Mouse (Mus musculus) neural tube, embryonic 12.5 days (tissue): Measurements from ENCODE around the gene Slc9a4. TPM values are rescaled to one million over a fixed set of nuclear protein-coding genes. Genes with fewer than 3 reads are reported as not detected.
"Not testable (repeated sequence)": the region's sequence is repeated elsewhere in the genome, so short reads cannot be mapped to it uniquely, and the experiment has no call there.

ENCODE experiments used
- ATAC-seq: fragments of 200-750 bp; cut with Nextera tagmentation; 2 replicates; pipeline ENCODE4 v1.8.0; 2017; ENCODE audit warnings: low read depth, mild to moderate bottlenecking, moderate TSS enrichment, moderate library complexity; ENCODE audit not compliant: low FRiP score
- H3K27ac ChIP-seq: fragments of 300-500 bp; sonication (generic); 2 replicates; pipeline ENCODE4 v1.5.1; 2016
- H3K27me3 ChIP-seq: fragments of 300-500 bp; sonication (generic); replicated peaks from 2 replicates; pipeline ENCODE4 v1.6.1; 2016; ENCODE audit warnings: mild to moderate bottlenecking
- H3K36me3 ChIP-seq: fragments of 300-500 bp; sonication (generic); 2 replicates; pipeline ENCODE4 v1.6.1; 2016; ENCODE audit warnings: mild to moderate bottlenecking
- H3K4me1 ChIP-seq: fragments of 300-500 bp; sonication (generic); 2 replicates; pipeline ENCODE4 v1.6.1; 2016
- H3K4me2 ChIP-seq: fragments of 300-500 bp; sonication (generic); replicated peaks from 2 replicates; pipeline ENCODE4 v1.6.1; 2016; ENCODE audit warnings: mild to moderate bottlenecking
- H3K4me3 ChIP-seq: fragments of 300-500 bp; sonication (generic); 2 replicates; pipeline ENCODE4 v1.5.1; 2016
- H3K9ac ChIP-seq: fragments of 300-500 bp; sonication (generic); 2 replicates; pipeline ENCODE4 v1.6.1; 2016; ENCODE audit warnings: mild to moderate bottlenecking
- H3K9me3 ChIP-seq: fragments of 300-500 bp; sonication (generic); 2 replicates; pipeline ENCODE4 v1.6.1; 2016; ENCODE audit warnings: mild to moderate bottlenecking
- WGBS: fragments of 180-500 bp; shearing (Covaris S2); methylation state at CpG from one replicate; pipeline ENCODE4 v1.1.7; 2016; 5-methylcytosine and 5-hydroxymethylcytosine counted together
- polyA plus RNA-seq: library from polyadenylated mRNA; unstranded; fragments of >200 nt; fragmentation: Nextera tagmentation; extraction: Ambion mirVana; gene quantifications from 2 replicates; pipeline ENCODE4 v1.2.1, GENCODE M21; 2016

Slc9a4 gene
- polyA plus RNA-seq, 1 experiment from 2014 or later = not detected

DNA sequence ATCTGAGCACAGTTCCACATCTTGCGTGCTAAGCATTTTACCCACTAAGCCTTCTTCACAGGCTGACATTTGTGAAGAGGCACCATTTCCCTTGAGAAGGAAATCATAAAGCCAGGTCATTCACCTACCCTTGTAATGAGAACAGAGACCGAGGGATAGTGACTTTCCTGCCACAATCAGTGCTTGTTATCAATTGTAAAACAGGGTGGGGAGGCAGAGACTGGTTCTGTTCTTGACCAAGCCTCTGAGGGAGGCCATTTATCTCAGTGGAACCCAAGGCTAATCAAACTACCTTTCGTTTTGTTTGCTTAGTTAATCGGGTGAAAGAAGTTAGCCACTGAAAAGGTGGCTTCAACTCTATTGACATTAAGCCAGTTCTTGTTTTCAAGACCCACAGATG is 77.2 kb downstream of the Slc9a4 start:
- Histone ChIP-seq H3K27me3 (no peaks in the 10 kb centered on the region), H3K27ac (no peak overlapping the region), H3K4me2 (no peak overlapping the region), H3K4me3 (no peak overlapping the region), H3K4me1 (no peaks in the 10 kb centered on the region), H3K9me3 (no peaks in the 10 kb centered on the region), H3K9ac (no peak overlapping the region), H3K36me3 (no peaks in the 10 kb centered on the region)
- 81% methylated on average over 4 of the region's 4 CpGs for WGBS
- no peak for ATAC-seq

DNA sequence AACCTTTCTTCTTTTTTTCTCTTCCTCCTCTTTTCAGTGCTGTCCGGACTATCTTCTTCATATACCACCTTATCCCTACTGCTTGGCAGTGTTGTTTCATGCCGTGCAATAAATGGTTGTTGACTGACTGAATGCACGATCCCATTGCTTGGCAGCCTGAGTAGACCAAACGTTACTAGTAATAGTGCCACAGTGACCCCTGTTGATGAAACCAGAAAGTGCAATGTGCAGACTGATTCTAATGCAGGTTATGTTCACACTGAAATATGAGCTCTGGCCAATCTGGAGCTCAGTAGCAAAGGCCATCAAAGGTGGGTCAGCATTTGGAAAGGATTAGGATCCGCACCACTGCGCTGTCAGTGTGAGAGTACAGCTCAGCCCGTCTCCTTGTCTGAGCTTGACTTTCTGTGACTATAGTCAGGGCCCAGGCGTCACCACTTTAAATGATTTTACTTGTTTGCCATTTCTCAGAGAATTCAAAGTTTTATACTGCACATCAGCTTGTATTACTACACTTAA is 78.2 kb downstream of the Slc9a4 start:
- no peak for ATAC-seq

DNA sequence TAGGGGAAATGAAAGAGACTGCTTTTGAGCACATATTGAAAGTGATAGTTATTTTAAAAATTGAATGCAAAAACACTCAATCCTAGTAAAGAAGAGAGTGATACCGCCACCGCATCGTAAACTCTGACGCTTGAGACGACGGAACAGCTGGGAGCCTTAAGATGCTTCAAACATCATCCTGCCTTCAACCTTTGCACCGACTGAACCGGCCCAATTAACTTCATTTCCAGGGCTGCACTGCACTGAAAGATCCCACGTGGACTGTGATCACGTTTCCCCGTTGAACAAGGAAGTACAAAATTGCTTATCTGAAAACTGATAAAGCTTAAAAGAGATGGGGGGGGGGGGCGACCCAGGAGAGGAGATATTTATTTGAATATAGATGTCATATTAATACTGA is 79.1 kb downstream of the Slc9a4 start:
- ATAC-seq = no peak
- Histone ChIP-seq H3K4me1 (no peaks in the 10 kb centered on the region), H3K27ac (no peak overlapping the region), H3K4me2 (no peak overlapping the region), H3K4me3 (no peak overlapping the region), H3K9me3 (no peaks in the 10 kb centered on the region), H3K9ac (no peak overlapping the region), H3K36me3 (no peaks in the 10 kb centered on the region), H3K27me3 (no peaks in the 10 kb centered on the region)
- 76% methylated on average over 12 of the region's 12 CpGs for WGBS

More for the DNA sequence above, 78.2 kb downstream of the Slc9a4 start:
- Histone ChIP-seq H3K9me3 (no peaks in the 10 kb centered on the region), H3K4me3 (no peak overlapping the region), H3K4me2 (no peak overlapping the region), H3K36me3 (no peaks in the 10 kb centered on the region), H3K27me3 (no peaks in the 10 kb centered on the region), H3K27ac (no peak overlapping the region), H3K9ac (no peak overlapping the region), H3K4me1 (no peaks in the 10 kb centered on the region)
- WGBS = 53% methylated on average over 8 of the region's 8 CpGs

DNA sequence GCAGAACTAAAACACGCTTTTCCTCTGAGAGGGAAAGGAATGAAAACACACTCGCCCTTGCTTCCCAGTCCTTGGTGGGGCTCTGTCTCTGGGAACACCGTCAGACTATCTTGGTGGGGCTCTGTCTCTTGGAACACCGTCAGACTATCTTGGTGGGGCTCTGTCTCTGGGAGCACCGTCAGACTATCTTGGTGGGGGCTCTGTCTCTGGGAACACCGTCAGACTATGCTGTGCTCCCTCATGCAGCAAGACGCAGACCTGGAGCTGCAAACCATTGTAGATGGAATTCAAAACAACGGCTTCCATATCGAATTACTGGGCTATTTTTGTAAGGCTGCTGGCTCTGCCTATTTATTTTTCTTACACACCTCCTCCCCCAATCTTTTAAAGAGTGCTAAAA is 79.6 kb downstream of the Slc9a4 start:
- Histone ChIP-seq H3K9me3 (no peaks in the 10 kb centered on the region), H3K27ac (no peak overlapping the region), H3K9ac (no peak overlapping the region), H3K27me3 (no peaks in the 10 kb centered on the region), H3K4me2 (no peak overlapping the region), H3K4me1 (no peaks in the 10 kb centered on the region), H3K4me3 (no peak overlapping the region), H3K36me3 (no peaks in the 10 kb centered on the region)
- 80% methylated on average over 9 of the region's 9 CpGs for WGBS
- ATAC-seq = no peak

DNA sequence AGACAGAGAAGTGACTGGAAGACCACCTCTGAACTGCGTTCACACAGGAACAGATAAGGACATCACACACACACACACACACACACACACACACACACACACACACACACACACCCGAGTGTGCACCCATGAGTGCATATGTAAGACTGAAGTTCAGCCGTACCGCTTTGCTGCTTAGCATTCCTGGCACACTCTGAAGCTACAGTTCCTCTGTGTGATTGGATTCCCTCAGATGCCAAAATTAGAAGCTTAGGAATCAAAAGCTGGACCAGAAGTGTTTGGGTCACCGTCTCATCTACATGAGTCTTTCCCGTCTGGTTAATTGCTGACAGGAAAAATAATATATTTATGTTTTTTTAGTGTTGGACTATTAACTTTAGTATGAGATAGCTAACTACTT is 81.0 kb downstream of the Slc9a4 start:
- WGBS = 85% methylated on average over 6 of the region's 6 CpGs
- ATAC-seq = no peak
- H3K36me3 ChIP-seq = no peaks in the 10 kb centered on the region
- H3K4me1 ChIP-seq = no peaks in the 10 kb centered on the region
- H3K9me3 ChIP-seq = no peaks in the 10 kb centered on the region
- H3K27me3 ChIP-seq = no peaks in the 10 kb centered on the region
- H3K9ac ChIP-seq = no peak overlapping the region
- no peak overlapping the region for H3K4me3 ChIP-seq
- no peak overlapping the region for H3K27ac ChIP-seq
- H3K4me2 ChIP-seq = no peak overlapping the region

DNA sequence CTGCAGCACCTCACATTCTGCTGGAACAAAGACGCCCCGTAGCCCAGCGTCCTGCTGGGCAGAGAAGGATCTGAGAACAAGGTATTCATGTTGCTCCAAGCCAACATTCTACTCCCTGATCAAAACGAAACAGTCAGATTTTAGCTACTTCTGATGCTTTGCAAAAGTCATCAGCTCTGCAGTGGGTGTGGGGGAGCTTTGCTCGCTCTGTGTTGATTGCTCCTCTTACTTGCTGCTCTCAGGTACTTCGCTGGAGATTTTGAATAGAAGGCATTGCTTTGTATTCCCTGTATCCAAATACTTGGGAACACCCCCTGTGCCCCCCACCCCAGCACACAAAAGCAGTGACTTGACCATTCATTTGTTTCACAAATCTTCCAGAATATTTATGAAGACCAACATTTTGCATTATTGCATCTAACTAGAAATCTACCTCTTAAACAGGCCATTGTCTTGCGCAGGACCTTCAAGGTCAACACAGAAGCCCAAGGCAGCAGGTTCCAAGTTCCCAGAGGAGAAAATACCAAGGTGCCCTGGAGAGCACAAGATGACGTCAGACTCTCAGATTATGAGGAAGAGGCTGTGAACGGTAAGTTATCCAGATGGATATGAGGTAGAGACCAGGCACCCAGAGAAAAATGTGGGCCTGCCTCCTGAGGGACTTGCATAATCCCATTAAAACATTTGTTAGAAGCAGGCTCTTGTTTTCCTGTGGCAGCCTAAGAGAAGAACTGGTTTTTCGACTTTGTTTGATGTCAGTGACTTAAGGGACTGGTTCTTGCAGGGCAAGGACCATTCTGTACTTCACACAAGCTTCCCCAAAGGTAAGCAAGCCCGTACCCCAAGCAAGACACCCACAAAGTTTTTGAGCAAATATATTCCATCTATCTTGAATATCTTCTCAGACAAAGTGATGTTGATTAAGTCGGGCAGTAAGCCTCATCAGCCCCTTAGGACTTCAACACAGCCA is 85.8 kb downstream of the Slc9a4 start:
- ATAC-seq = no peak
- H3K4me3 ChIP-seq = no peak overlapping the region
- no peak overlapping the region for H3K9ac ChIP-seq
- no peaks in the 10 kb centered on the region for H3K36me3 ChIP-seq
- no peak overlapping the region for H3K4me2 ChIP-seq
- H3K27me3 ChIP-seq = no peaks in the 10 kb centered on the region
- 55% methylated on average over 12 of the region's 12 CpGs for WGBS
- no peaks in the 10 kb centered on the region for H3K4me1 ChIP-seq
- H3K27ac ChIP-seq = no peak overlapping the region
- H3K9me3 ChIP-seq = no peaks in the 10 kb centered on the region

DNA sequence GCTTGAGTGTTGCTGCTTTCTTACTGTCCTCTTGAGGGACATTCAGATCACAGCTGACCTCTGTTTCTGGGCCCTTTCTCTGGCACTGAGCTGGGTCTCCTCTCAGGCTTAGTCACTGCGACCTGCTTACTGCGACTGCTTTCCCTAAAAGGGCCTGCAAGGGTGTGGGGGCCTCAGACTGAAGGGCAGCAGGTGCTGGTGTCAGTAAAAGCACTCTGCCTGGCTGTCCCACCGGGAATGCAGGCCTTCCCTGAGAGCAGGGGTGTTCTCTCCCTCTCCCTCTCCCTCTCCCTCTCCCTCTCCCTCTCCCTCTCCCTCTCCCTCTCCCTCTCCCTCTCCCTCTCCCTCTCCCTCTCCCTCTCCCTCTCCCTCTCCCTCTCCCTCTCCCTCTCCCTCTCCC is 87.6 kb downstream of the Slc9a4 start:
- not testable (repeated sequence) for H3K4me1 ChIP-seq, H3K9ac ChIP-seq, H3K27ac ChIP-seq, H3K4me2 ChIP-seq, H3K27me3 ChIP-seq, H3K4me3 ChIP-seq, H3K9me3 ChIP-seq, ATAC-seq, H3K36me3 ChIP-seq
- 10% methylated on average over 3 of the region's 3 CpGs for WGBS

DNA sequence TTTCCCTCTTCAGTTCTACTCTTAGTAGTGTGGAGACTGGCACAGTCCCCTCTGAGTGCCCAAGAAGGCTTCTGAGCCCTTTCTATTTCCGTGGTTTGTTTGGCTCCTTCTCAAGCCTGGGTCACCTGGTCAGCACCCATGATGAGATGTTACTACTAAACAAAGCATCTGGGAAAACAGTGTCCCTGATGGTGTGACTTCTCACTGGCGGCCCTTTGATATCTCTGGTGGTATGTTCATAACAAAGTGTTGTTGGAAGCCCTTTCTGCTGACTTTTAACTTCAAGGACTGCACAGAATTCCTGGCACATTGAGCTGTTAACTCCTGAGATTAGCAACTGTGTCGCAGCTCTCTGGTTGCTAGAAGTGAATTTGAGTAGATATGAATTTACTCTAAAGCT is 90.1 kb downstream of the Slc9a4 start:
- WGBS = 86% methylated on average over 3 of the region's 3 CpGs
- Histone ChIP-seq H3K27me3 (no peaks in the 10 kb centered on the region), H3K9ac (no peak overlapping the region)

DNA sequence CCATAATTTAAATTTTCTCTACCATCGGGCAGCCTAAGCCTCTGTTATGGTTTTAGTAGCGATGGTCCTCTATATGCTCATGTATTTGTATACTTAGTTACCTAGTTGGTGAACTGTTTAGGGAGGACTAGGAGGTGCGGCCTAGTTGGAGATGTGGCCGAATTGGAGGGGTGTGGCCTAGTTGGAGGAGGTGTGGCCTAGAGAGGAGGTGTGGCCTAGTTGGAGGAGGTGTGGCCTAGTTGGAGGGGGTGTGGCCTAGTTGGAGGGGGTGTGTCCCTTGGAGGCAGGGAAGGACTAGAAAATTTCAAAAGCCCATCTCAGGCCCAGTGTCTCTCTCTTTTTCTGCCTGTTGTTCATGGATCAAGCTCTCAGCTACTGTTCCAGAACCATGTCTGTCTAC is 91.6 kb downstream of the Slc9a4 start:
- Histone ChIP-seq H3K4me3 (no peak overlapping the region), H3K36me3 (no peaks in the 10 kb centered on the region), H3K27me3 (no peaks in the 10 kb centered on the region), H3K27ac (no peak overlapping the region), H3K4me1 (no peaks in the 10 kb centered on the region), H3K9me3 (no peaks in the 10 kb centered on the region), H3K9ac (no peak overlapping the region), H3K4me2 (no peak overlapping the region)
- ATAC-seq = no peak
- WGBS = 95% methylated on average over 4 of the region's 4 CpGs

More for the DNA sequence above, 90.1 kb downstream of the Slc9a4 start:
- Histone ChIP-seq H3K27ac (no peak overlapping the region), H3K36me3 (no peaks in the 10 kb centered on the region), H3K4me2 (no peak overlapping the region), H3K4me3 (no peak overlapping the region), H3K4me1 (no peaks in the 10 kb centered on the region), H3K9me3 (no peaks in the 10 kb centered on the region)
- no peak for ATAC-seq

DNA sequence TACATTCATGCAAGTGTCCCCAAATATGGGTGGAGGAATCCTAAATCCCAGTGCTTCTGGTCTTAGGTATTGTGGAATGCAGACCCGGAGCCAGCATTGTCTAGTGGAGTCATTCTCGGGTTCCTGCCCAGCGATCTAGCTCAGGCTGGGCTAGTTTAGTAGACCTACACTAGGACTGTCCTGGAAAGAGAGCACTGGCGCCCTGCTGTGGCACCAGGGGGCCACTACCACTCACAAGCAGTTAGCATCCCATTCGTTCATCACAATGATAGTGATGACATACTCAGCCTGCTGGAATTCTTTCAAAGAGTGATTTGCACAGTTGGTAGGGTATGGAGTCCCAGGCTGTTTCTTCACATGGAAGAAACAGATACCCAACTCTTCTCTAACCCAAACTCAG is 97.4 kb downstream of the Slc9a4 start:
- Histone ChIP-seq H3K4me3 (no peak overlapping the region), H3K36me3 (no peaks in the 10 kb centered on the region), H3K27me3 (peaks cover 37% of the 10 kb centered on the region), H3K4me2 (no peak overlapping the region), H3K4me1 (peaks cover 16% of the 10 kb centered on the region), H3K9ac (no peak overlapping the region), H3K9me3 (no peaks in the 10 kb centered on the region), H3K27ac (no peak overlapping the region)
- no peak for ATAC-seq
- WGBS = 60% methylated on average over 5 of the region's 5 CpGs
